Mouse (Mus musculus): ENCODE results near the gene Ovol1. TPM values are rescaled to one million over a fixed set of nuclear protein-coding genes. Genes with fewer than 3 reads are reported as not detected.

Ovol1 gene
- polyA plus RNA-seq, 1 experiment: 11.2 TPM

- 27% methylated on average over 10 of the region's 10 CpGs for WGBS
- H3K4me1 ChIP-seq (ENCODE audit: control insufficient read depth, insufficient read depth, low read length): 0 out of 2 replicates have a peak, but pooled peaks cover 4% of the 10 kb centered on the region
- no peak for DNase-seq
- TF ChIP-seq POLR2A (IDR thresholded peaks at IDR 0.05; ENCODE audit: borderline replicate concordance, extremely low read depth, low read depth, low read length): no peak
- no peak for TF ChIP-seq CTCF (IDR thresholded peaks at IDR 0.05; ENCODE audit: insufficient read depth, low read length)
- H3K4me3 ChIP-seq (replicated peaks; ENCODE audit: extremely low read depth, low read depth, low read length): no peak overlapping the region
Observed at GRCm38 (mm10) chr19:5561252-5561790, 875 bp upstream of the Ovol1 start.

DNA sequence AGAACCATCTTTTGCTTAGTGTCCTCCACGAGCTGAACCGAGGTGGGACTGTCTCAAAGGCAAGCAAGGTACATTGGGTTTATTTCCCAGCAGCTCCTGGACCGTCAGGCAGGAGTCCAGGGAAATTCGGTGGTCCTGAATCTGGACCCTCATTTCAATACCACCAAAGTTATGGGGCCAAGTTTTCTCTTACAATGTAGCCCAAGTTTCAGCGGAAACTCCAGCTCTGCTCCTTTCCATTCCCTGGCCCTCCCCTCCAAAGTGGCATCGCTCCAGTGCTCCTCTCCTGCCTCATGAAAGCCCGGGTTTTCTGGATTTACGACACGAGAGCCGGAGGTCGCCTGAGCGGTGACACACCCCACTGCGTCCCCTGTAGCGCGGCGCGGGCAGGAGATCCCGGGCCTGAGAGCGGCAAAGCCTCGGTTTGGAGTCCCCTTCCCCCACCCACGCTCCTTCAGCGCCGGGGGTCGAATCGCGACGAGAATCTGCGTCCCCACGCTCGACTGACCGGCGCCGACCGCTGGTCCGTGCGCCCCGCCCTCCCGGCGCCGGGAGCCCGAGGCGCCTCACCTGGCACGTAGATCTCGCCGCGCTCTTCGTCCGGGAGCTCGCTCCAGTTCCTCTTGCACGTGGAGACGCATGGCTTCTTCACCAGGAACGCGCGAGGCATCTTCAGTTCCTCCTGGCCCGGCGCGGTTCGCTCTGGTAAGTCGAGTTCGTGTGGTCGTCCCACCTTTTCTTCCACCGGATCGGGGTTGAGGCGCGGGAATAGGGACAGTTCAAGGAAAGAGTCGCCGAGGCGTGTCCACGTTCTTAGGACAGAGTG, 602 bp downstream of the Ovol1 start:
- DNase-seq: no peak
- no peak for TF ChIP-seq POLR2A (IDR thresholded peaks at IDR 0.05; ENCODE audit: borderline replicate concordance, extremely low read depth, low read depth, low read length)
- TF ChIP-seq CTCF (IDR thresholded peaks at IDR 0.05; ENCODE audit: insufficient read depth, low read length): no peak
- Histone ChIP-seq H3K4me3 (replicated peaks; ENCODE audit: extremely low read depth, low read depth, low read length) (peak overlapping the region; percentile 47), H3K4me1 (ENCODE audit: control insufficient read depth, insufficient read depth, low read length) (0 out of 2 replicates have a peak, but pooled peaks cover 4% of the 10 kb centered on the region)
- WGBS: 1% methylated on average over 69 of the region's 69 CpGs

DNA sequence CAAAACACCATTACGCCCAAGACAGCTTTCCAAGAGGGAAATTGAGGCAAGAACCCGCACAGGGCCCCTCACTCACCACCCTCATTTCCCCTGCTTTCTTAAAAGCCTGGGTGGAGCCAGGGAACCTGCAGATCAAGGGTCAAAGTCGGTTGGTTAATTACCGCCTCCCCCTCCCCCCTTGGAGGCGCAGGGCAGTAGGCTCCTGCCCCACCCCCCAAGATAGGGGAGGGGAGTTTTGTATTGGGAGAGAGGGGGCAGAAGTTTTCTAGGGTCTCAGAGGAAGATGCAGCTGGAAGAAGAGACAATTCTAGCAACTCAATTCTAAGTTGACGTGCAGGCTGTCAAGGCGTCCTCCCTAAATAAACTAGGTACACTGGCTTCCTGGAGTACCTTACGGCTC, 1.2 kb downstream of the Ovol1 start:
- WGBS: 42% methylated on average over 7 of the region's 8 CpGs
- DNase-seq: no peak
- TF ChIP-seq CTCF (IDR thresholded peaks at IDR 0.05; ENCODE audit: insufficient read depth, low read length): no peak
- TF ChIP-seq POLR2A (IDR thresholded peaks at IDR 0.05; ENCODE audit: borderline replicate concordance, extremely low read depth, low read depth, low read length): no peak
- 0 out of 2 replicates have a peak, but pooled peaks cover 4% of the 10 kb centered on the region for H3K4me1 ChIP-seq (ENCODE audit: control insufficient read depth, insufficient read depth, low read length)
- no peak overlapping the region for H3K4me3 ChIP-seq (replicated peaks; ENCODE audit: extremely low read depth, low read depth, low read length)

GRCm38 (mm10) chr19:5558770-5559169, 1.7 kb downstream of the Ovol1 start:
- 0 out of 2 replicates have a peak, but pooled peaks cover 4% of the 10 kb centered on the region for H3K4me1 ChIP-seq (ENCODE audit: control insufficient read depth, insufficient read depth, low read length)
- DNase-seq: no peak
- no peak for TF ChIP-seq CTCF (IDR thresholded peaks at IDR 0.05; ENCODE audit: insufficient read depth, low read length)
- no peak for TF ChIP-seq POLR2A (IDR thresholded peaks at IDR 0.05; ENCODE audit: borderline replicate concordance, extremely low read depth, low read depth, low read length)
- no peak overlapping the region for H3K4me3 ChIP-seq (replicated peaks; ENCODE audit: extremely low read depth, low read depth, low read length)
- WGBS: 72% methylated on average over 8 of the region's 8 CpGs

DNA sequence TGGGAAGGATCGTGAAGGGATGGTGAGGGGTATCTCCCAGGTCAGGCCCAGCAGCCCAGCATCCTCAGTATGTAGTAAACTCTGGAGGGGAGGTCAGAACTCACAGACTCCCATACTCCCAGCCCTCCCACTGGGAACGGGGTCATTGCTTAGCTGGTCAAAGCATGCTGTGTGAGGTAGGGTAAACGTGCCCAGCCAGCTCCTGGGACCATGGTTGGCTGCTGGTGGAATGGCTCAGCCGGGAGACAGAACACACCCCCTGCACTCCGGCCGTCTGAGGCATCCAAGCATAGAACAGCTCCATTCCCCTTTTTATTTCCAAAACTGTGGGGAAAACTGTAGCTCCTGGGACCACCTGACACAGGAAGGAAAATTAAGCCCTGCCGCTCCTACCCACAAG, 2.3 kb downstream of the Ovol1 start:
- H3K4me1 ChIP-seq (ENCODE audit: control insufficient read depth, insufficient read depth, low read length): 0 out of 2 replicates have a peak, but pooled peaks cover 4% of the 10 kb centered on the region
- H3K4me3 ChIP-seq (replicated peaks; ENCODE audit: extremely low read depth, low read depth, low read length): no peak overlapping the region
- DNase-seq: no peak
- TF ChIP-seq CTCF (IDR thresholded peaks at IDR 0.05; ENCODE audit: insufficient read depth, low read length) (no peak), POLR2A (IDR thresholded peaks at IDR 0.05; ENCODE audit: borderline replicate concordance, extremely low read depth, low read depth, low read length) (no peak)
- WGBS: 60% methylated on average over 7 of the region's 7 CpGs

DNA sequence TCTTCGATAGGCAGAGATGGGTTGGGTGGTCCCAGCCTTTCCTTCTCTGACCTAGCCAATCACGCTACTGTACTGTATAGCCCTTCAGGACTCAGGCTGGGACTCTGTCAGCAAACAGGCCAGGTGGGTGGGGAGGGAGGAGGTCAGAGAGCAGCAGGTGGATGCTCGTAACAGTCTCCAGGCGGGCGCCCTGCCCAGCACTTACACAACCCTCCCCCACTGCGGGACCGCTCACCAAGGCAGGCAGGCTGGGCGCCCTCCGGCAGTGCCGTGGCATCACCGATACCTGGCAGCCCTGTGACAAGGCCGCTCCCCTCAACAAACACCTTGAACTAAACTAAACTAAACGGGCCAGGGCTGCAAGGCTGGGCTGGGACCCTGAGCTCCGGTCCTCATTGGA, 6.2 kb downstream of the Ovol1 start:
- Histone ChIP-seq H3K4me3 (replicated peaks; ENCODE audit: extremely low read depth, low read depth, low read length) (no peak overlapping the region), H3K4me1 (ENCODE audit: control insufficient read depth, insufficient read depth, low read length) (no peaks in the 10 kb centered on the region)
- WGBS: 72% methylated on average over 14 of the region's 14 CpGs
- peak; percentile 41 for DNase-seq
- TF ChIP-seq POLR2A (IDR thresholded peaks at IDR 0.05; ENCODE audit: borderline replicate concordance, extremely low read depth, low read depth, low read length) (no peak), CTCF (IDR thresholded peaks at IDR 0.05; ENCODE audit: insufficient read depth, low read length) (no peak)

DNA sequence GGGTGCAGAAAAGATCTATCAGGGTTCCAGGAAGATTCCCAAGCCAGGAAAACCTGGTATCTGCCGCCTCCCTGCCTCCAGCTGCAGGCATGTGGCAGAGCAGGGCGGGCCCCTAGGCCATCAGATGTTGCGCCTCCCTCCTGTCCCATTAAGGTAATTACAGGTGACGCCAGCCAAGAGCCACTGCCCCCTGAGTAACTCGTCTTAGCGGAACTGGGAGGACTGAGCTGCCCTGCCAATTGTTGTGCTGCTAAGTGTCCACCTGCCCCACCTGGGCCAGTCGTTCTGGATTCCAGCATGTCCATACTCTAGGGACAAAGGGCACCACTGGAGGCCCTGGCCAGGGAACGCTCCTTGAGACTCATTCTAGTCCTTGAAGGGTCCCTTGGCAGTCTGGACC, 6.6 kb downstream of the Ovol1 start:
- no peaks in the 10 kb centered on the region for H3K4me1 ChIP-seq (ENCODE audit: control insufficient read depth, insufficient read depth, low read length)
- DNase-seq: no peak
- WGBS: 63% methylated on average over 8 of the region's 8 CpGs
- no peak for TF ChIP-seq POLR2A (IDR thresholded peaks at IDR 0.05; ENCODE audit: borderline replicate concordance, extremely low read depth, low read depth, low read length)
- TF ChIP-seq CTCF (IDR thresholded peaks at IDR 0.05; ENCODE audit: insufficient read depth, low read length): no peak
- no peak overlapping the region for H3K4me3 ChIP-seq (replicated peaks; ENCODE audit: extremely low read depth, low read depth, low read length)

DNA sequence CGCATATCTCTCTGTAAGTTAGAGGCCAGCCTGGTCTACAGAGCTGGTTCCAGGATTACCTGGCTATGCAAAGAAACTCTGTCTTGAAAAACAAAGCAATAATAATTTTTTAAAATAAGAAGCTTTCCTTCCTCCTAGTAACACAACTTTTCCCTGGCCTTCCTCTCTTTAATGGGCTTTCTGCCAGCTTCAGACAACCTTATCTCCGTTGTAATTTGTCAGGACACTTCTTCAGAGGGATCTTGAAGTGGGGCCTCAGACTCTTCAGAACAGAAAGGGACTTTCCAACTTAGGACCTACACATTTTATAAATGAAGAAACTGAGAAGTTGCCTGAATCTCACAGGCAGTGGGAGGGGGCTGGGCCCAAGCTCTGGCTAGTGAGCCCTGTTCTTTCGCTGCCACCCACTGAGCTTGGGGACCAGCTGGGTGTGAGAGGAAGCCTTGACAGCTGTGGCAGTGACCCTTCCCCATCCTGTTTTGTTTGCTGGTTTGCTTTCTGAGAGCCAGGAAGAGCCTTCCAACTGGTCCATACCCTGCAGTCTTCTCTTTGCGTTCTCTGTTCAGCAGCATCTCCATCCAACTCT, 12.9 kb downstream of the Ovol1 start:
- no peak for DNase-seq
- H3K4me3 ChIP-seq (replicated peaks; ENCODE audit: extremely low read depth, low read depth, low read length): no peak overlapping the region
- 57% methylated on average over 4 of the region's 4 CpGs for WGBS
- no peak for TF ChIP-seq CTCF (IDR thresholded peaks at IDR 0.05; ENCODE audit: insufficient read depth, low read length)
- no peak for TF ChIP-seq POLR2A (IDR thresholded peaks at IDR 0.05; ENCODE audit: borderline replicate concordance, extremely low read depth, low read depth, low read length)
- no peaks in the 10 kb centered on the region for H3K4me1 ChIP-seq (ENCODE audit: control insufficient read depth, insufficient read depth, low read length)

DNA sequence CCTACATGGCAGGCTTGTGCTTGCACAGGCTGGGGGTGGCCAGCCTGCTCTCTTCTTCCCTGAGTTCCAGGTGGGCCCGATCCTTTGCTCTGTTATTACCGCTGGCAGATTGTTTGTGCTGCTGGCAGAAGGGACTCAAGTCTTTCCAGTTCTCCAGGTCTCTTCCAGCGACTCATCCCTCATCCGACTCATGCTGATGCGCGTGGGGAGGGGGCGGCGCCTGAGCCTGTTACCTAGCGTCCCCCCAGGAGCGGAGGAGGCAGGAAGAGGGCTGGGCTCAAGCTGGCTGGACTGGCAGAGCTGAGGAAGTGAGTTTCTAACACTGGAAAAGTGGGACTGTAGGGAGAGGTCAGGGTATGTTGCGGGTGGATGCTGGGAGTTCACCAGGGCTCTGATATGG, 16.4 kb downstream of the Ovol1 start:
- H3K4me1 ChIP-seq (ENCODE audit: control insufficient read depth, insufficient read depth, low read length): no peaks in the 10 kb centered on the region
- no peak for DNase-seq
- H3K4me3 ChIP-seq (replicated peaks; ENCODE audit: extremely low read depth, low read depth, low read length): no peak overlapping the region
- no peak for TF ChIP-seq CTCF (IDR thresholded peaks at IDR 0.05; ENCODE audit: insufficient read depth, low read length)
- no peak for TF ChIP-seq POLR2A (IDR thresholded peaks at IDR 0.05; ENCODE audit: borderline replicate concordance, extremely low read depth, low read depth, low read length)
- WGBS: 62% methylated on average over 11 of the region's 11 CpGs
